Mouse (Mus musculus): ENCODE results near the gene Top1. TPM values are rescaled to one million over a fixed set of nuclear protein-coding genes. Genes with fewer than 3 reads are reported as not detected.
A peak's percentile ranks its signal among the peaks of the same experiment; 100 is the strongest.

The Top1 gene
- polyA plus RNA-seq, 1 experiment from 2014 or later: 29.7 TPM

DNA sequence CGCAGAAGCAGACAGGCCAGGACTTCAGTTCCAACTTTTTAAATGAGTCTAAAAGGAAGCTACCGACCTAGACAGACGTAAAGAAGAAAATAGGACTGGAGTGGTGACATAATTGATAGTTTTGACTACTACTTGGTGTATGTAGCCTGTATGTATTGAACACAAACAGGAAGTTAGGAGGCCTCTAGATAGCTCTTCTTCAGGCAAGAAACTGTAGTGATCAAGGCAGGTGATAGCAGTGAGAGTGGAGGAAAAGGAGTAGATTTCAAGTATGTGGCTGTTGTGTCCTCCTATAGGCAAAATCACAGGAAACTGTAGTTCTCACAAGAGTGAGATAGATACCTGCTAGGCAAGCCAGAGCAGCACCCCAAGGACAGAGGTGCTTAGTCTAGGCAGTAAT is 62.0 kb downstream of the Top1 start:
- no peaks in the 10 kb centered on the region for H3K9me3 ChIP-seq (ENCODE audit: control insufficient read depth, low read length)
- TF ChIP-seq CTCF (IDR thresholded peaks at IDR 0.05; ENCODE audit: low read depth) (no peak), EP300 (optimal IDR thresholded peaks at IDR 0.05) (no peak)
- no peak overlapping the region for H3K4me3 ChIP-seq (ENCODE audit: low read depth, low read length)
- H3K4me1 ChIP-seq (replicated peaks; ENCODE audit: control insufficient read depth, insufficient read depth): no peaks in the 10 kb centered on the region
- no peak overlapping the region for H3K4me2 ChIP-seq (replicated peaks; ENCODE audit: low read depth)
- DNase-seq (ENCODE audit: low spot score): no peak
- H3K36me3 ChIP-seq (ENCODE audit: control insufficient read depth, insufficient read depth, low read length): peaks cover 25% of the 10 kb centered on the region
- no peaks in the 10 kb centered on the region for H3K27me3 ChIP-seq (ENCODE audit: control insufficient read depth, insufficient read depth, low read length)
- ATAC-seq (ENCODE audit: low FRiP score, low TSS enrichment): no peak
- H3K27ac ChIP-seq (replicated peaks): no peak overlapping the region
- no peak overlapping the region for H3K9ac ChIP-seq (ENCODE audit: low read length)
- WGBS: 90% methylated on average over 3 of the region's 3 CpGs

DNA sequence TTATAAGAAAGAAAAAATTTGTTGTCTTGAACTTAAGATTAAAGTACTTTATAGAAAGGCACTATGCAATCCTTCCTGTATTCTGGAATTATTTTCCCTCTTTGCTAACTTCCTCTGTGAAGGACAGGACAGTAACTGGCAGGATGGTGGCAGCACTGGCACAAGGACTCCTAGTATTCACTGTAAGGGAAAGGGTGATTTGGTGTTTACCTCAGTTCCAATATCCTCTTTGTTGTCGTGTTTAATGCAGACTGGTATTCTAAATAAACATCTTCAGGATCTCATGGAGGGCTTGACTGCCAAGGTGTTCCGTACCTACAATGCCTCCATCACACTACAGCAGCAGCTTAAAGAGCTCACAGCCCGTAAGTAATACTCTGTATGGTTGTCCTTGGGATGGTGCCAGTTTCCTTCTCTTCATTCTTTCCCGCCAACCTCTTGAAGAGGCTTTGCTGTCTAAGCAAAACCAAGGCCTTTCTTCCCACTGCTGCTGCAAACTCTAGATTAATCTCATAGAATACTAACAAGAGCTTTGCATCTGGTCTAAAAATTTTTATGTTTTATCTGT is 69.9 kb downstream of the Top1 start:
- H3K36me3 ChIP-seq (ENCODE audit: control insufficient read depth, insufficient read depth, low read length): peaks cover 32% of the 10 kb centered on the region
- H3K4me3 ChIP-seq (ENCODE audit: low read depth, low read length): no peak overlapping the region
- TF ChIP-seq CTCF (IDR thresholded peaks at IDR 0.05; ENCODE audit: low read depth) (no peak), EP300 (optimal IDR thresholded peaks at IDR 0.05) (no peak)
- WGBS: 70% methylated on average over 4 of the region's 4 CpGs
- H3K9ac ChIP-seq (ENCODE audit: low read length): no peak overlapping the region
- no peaks in the 10 kb centered on the region for H3K4me1 ChIP-seq (replicated peaks; ENCODE audit: control insufficient read depth, insufficient read depth)
- H3K27ac ChIP-seq (replicated peaks): no peak overlapping the region
- H3K27me3 ChIP-seq (ENCODE audit: control insufficient read depth, insufficient read depth, low read length): no peaks in the 10 kb centered on the region
- no peaks in the 10 kb centered on the region for H3K9me3 ChIP-seq (ENCODE audit: control insufficient read depth, low read length)
- DNase-seq (ENCODE audit: low spot score) (no peak), ATAC-seq (ENCODE audit: low FRiP score, low TSS enrichment) (no peak)
- H3K4me2 ChIP-seq (replicated peaks; ENCODE audit: low read depth): no peak overlapping the region

DNA sequence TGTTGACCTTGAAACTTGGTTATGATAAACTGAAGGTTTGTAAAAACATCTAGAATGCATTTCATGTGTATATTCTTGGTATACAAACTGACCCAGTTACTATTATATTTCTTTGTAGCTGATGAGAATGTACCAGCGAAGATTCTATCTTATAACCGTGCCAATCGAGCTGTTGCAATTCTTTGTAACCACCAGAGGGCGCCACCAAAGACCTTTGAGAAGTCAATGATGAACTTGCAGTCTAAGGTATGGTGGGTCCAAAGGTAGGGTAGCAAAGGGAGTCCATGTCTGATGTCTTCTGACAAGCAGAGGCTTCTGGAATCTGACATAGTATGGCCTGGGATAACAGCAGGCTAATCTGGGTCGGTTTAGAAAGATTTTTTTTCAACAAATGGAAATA is 71.6 kb downstream of the Top1 start:
- Histone ChIP-seq H3K4me3 (ENCODE audit: low read depth, low read length) (no peak overlapping the region), H3K9me3 (ENCODE audit: control insufficient read depth, low read length) (no peaks in the 10 kb centered on the region), H3K27me3 (ENCODE audit: control insufficient read depth, insufficient read depth, low read length) (no peaks in the 10 kb centered on the region), H3K36me3 (ENCODE audit: control insufficient read depth, insufficient read depth, low read length) (peaks cover 30% of the 10 kb centered on the region), H3K4me1 (replicated peaks; ENCODE audit: control insufficient read depth, insufficient read depth) (no peaks in the 10 kb centered on the region), H3K4me2 (replicated peaks; ENCODE audit: low read depth) (no peak overlapping the region), H3K27ac (replicated peaks) (no peak overlapping the region), H3K9ac (ENCODE audit: low read length) (no peak overlapping the region)
- no peak for ATAC-seq (ENCODE audit: low FRiP score, low TSS enrichment)
- WGBS: 75% methylated on average over 5 of the region's 5 CpGs
- TF ChIP-seq CTCF (IDR thresholded peaks at IDR 0.05; ENCODE audit: low read depth) (peak; percentile 76), EP300 (optimal IDR thresholded peaks at IDR 0.05) (no peak)
- DNase-seq (ENCODE audit: low spot score): peak; percentile 50

DNA sequence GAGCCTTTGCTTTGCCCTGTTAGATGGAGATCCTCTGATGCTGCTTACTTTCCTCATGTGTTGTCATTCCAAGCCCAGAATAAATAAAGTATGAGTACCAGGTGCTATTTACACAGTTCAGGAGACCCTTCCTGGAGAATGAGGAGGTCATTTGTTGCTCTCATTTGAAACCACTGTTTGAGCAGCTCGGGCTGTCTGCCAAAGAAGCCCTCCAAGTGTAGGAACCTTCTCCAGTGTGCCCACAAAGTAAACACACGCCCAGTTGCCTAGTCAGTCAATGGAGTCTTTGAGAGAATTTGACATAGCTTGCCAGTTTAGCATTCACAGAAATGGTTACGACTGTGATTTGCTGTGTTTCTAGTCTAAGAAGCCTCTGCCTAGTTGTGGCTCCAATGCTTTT is 73.1 kb downstream of the Top1 start:
- WGBS: 59% methylated on average over 3 of the region's 3 CpGs
- H3K4me1 ChIP-seq (replicated peaks; ENCODE audit: control insufficient read depth, insufficient read depth): no peaks in the 10 kb centered on the region
- ATAC-seq (ENCODE audit: low FRiP score, low TSS enrichment) (peak; percentile 29; the same call in 1 of the 2 replicates), DNase-seq (ENCODE audit: low spot score) (no peak)
- H3K36me3 ChIP-seq (ENCODE audit: control insufficient read depth, insufficient read depth, low read length): peaks cover 33% of the 10 kb centered on the region
- no peak overlapping the region for H3K4me3 ChIP-seq (ENCODE audit: low read depth, low read length)
- no peaks in the 10 kb centered on the region for H3K9me3 ChIP-seq (ENCODE audit: control insufficient read depth, low read length)
- no peak for TF ChIP-seq EP300 (optimal IDR thresholded peaks at IDR 0.05)
- no peak for TF ChIP-seq CTCF (IDR thresholded peaks at IDR 0.05; ENCODE audit: low read depth)
- H3K27ac ChIP-seq (replicated peaks): no peak overlapping the region
- no peak overlapping the region for H3K4me2 ChIP-seq (replicated peaks; ENCODE audit: low read depth)
- no peak overlapping the region for H3K9ac ChIP-seq (ENCODE audit: low read length)
- H3K27me3 ChIP-seq (ENCODE audit: control insufficient read depth, insufficient read depth, low read length): no peaks in the 10 kb centered on the region

DNA sequence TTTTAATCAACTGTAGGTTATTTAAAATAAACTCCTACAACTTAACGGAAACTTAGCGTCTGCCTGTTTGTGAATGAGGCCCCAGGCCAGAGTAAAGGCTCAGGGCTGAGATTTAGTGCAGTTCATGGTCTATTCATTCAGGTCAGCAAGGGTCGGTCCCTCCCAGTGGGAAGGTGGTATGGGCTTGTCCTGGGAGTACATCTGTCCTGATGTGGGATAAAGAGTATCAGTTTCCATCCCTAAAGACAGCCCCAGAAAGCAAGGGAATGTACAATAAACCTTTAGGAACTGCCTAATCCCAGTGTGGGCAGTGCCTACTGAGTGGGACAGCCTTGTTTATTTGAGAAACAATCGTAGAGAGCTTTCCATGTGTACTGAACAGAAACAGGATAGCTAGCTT is 77.0 kb downstream of the Top1 start:
- Histone ChIP-seq H3K4me3 (ENCODE audit: low read depth, low read length) (no peak overlapping the region), H3K9me3 (ENCODE audit: control insufficient read depth, low read length) (no peaks in the 10 kb centered on the region), H3K4me1 (replicated peaks; ENCODE audit: control insufficient read depth, insufficient read depth) (no peaks in the 10 kb centered on the region), H3K36me3 (ENCODE audit: control insufficient read depth, insufficient read depth, low read length) (peaks cover 24% of the 10 kb centered on the region), H3K27ac (replicated peaks) (no peak overlapping the region), H3K9ac (ENCODE audit: low read length) (no peak overlapping the region), H3K4me2 (replicated peaks; ENCODE audit: low read depth) (no peak overlapping the region), H3K27me3 (ENCODE audit: control insufficient read depth, insufficient read depth, low read length) (no peaks in the 10 kb centered on the region)
- ATAC-seq (ENCODE audit: low FRiP score, low TSS enrichment) (no peak), DNase-seq (ENCODE audit: low spot score) (no peak)
- 68% methylated on average over 4 of the region's 4 CpGs for WGBS
- no peak for TF ChIP-seq EP300 (optimal IDR thresholded peaks at IDR 0.05)
- TF ChIP-seq CTCF (IDR thresholded peaks at IDR 0.05; ENCODE audit: low read depth): no peak

DNA sequence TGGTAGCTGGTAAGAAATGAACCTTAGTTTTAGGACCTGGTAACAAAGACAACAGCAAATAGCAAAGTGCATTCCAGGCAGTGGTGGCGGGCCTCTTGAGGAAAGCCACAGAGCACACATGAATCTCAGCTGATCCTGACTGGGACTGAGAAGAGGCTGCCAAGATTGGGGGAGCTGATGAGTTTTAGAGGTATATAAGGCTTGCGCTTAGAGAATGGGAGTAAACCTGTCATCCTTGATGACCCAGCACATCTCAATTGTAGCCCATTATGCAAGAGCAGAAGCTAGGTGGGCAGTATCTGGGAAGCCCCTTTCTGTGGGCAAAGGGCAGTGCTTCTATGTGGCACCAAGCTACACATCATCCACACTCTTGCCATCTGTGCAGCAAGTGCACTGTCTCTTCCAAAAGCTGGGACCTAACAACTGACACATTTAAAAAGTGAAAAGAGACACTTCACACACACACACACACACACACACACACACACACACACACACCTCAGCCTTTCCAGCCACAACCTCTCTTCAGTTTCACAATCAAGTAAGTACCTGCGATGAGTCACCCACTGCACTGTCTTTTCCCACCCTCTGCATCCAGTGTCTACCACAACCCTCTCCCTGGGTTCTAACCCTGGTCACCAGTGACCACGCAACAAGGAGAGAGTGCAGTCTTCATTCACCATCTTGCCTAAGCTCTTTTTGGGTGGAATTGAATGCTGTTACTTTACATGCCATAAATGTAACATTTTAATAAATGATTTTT is 78.1 kb downstream of the Top1 start:
- Histone ChIP-seq H3K9me3 (ENCODE audit: control insufficient read depth, low read length) (no peaks in the 10 kb centered on the region), H3K4me1 (replicated peaks; ENCODE audit: control insufficient read depth, insufficient read depth) (no peaks in the 10 kb centered on the region), H3K27ac (replicated peaks) (no peak overlapping the region), H3K36me3 (ENCODE audit: control insufficient read depth, insufficient read depth, low read length) (peaks cover 19% of the 10 kb centered on the region), H3K27me3 (ENCODE audit: control insufficient read depth, insufficient read depth, low read length) (no peaks in the 10 kb centered on the region), H3K4me3 (ENCODE audit: low read depth, low read length) (no peak overlapping the region), H3K4me2 (replicated peaks; ENCODE audit: low read depth) (no peak overlapping the region), H3K9ac (ENCODE audit: low read length) (no peak overlapping the region)
- DNase-seq (ENCODE audit: low spot score): no peak
- no peak for ATAC-seq (ENCODE audit: low FRiP score, low TSS enrichment)
- TF ChIP-seq EP300 (optimal IDR thresholded peaks at IDR 0.05) (no peak), CTCF (IDR thresholded peaks at IDR 0.05; ENCODE audit: low read depth) (no peak)
- 92% methylated on average over 4 of the region's 4 CpGs for WGBS

Data from stomach, postnatal 0 days (tissue).